Mouse (Mus musculus) 416B (cell line): Measurements from ENCODE around the gene Lama1.
"Not testable (repeated sequence)": the region's sequence is repeated elsewhere in the genome, so short reads cannot be mapped to it uniquely, and the experiment has no call there.

Source experiments
- DNase-seq: peaks from one replicate; pipeline ENCODE4 v3.0.0; 2011; ENCODE audit warnings: low read depth

Lama1 gene

DNA sequence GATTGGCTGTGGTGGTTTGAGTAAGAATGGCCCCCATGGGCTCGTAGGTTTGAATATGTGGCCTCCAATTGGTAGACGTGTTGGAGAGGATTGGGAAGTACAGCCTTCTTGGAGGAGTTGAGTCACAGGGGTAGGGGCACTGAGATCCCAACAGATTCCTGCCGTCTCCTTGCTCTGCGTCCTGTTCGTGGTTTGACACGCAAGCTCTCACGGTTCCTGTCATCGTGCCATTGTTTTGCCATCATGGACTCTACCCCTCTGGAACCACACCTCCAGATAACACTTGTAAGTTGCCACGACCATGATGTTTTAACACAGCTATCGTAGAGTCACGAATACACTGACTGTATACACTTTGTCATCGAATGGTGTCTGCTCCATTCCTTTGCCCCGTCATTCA lies 141.9 kb downstream of the Lama1 start:
- DNase-seq: no peak

GRCm38 (mm10) chr17:67841494-67841893 lies 144.4 kb downstream of the Lama1 start:
- DNase-seq: not testable (repeated sequence)

DNA sequence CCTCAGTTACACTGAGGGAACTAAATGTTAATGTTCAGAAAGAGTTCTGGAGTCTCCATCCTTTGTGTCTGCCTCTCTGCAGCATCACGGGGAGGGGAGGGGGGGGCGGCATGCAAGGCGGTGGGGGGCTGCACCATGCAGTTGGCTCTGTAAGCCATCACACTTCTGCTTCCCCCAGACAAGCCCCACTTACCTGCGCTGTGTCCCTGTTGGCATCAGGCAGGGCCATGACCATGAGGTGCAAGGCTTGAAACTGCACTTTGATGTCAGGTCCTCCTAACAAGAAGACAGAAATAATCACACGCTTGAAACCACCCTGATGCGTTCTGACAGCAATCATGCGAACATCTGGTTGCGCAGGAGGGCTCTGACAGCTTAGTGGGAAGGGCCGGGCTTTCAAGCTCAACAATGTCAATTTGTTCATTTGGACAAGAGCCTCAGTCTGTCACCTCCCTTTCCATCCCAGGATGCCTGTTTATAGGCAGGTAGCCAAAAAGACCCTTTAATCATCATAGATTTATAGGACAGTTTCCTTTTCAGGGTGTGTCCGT lies 164.1 kb downstream of the Lama1 start:
- no peak for DNase-seq

GRCm38 (mm10) chr17:67861744-67862535 lies 164.9 kb downstream of the Lama1 start:
- peak; percentile 6 for DNase-seq

- DNase-seq: no peak
Observed at GRCm38 (mm10) chr17:67864363-67864762, 167.3 kb downstream of the Lama1 start.

- no peak for DNase-seq
Observed at GRCm38 (mm10) chr17:67864912-67865311, 167.9 kb downstream of the Lama1 start.

DNA sequence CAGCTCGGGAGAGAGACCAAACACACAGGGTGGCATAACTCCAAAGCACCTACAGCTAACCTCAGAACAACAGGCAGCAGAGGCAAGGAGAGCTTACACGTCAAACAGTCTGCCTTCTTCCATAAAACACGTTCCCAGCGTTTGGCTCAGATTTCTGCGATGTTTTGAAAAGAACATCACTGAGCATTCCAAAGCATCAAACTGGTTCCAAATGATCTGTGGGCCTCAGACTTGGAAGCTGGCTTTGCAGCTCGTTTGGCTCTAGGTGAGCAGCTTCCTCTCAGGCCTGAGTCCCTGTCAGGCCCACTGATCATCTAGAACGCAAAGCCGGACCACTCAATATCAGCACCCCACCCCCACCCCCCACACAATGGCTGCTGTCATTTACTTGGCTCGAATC lies 169.0 kb downstream of the Lama1 start:
- DNase-seq: no peak

DNA sequence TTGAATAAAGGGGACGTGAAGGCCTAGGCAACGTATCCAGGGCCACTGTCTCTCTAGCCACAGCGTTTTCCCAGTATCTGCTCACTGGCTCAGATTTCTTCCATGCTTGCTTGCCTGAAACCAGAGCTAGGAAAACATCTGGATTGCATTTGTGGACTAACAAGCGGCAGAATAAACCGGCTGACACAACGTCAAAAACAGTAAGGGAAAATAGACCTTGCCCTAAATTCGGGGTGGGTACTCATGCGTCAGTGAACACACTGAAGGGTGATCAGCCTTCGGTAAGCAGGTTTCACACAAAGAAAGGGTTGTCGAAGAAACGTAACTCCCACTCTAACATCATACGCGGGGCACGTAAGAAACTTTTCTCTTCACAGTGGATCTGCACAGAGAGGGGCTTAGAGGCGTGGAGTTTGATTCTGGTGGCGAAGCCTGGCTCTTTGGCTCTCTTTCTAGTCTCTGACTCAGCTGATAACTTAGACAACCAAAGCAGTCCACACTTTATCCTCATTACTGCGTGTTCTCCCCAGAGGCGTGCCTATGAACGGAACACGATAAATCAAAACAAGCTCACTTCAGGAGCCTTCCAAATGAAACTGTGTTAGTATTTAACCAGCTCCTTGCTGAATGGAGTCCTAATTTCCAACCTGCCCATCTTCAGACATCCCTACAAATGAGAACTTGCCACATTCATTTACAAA lies 169.6 kb downstream of the Lama1 start:
- no peak for DNase-seq

DNA sequence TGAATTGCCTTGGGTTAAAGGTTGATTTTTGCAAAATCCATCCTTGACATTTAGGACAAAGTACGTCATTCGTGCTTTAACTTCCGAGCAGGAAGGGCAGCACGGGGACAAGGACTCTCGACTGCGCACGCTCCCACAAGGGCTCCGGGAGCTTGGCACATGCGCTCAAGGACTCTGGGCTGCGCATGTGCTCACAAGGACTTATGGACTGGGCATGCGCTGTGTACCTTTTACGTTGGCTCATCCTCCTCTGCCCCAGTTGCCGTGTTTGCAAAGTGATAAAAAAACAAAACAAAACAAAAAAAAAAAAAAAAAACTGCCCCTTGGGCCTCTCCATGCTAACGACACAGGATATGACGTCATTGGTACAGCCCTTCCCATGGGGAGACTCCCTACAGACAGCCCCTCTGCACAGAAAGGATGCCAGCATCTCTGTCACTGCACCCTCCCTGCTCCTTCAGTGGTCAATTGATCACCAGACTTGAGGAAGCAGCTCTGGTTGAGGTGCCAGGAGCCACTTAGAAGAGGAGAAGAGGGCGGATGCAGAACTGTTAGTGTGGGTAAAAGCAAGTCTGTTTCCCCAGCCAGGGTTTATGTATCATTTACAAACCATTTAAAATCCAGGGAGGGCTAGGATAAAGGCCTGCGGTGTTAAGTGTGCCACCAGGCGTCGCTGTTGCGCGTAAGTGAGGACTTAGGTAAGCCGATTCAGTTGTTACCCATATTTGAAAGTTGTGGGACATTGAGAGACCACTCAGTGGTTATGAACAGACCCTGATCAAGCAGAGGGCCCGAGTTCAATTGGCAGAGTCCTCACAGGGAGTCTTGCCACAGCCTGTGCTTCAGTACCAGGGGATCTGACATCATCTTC lies 172.9 kb downstream of the Lama1 start:
- DNase-seq: no peak
